Mouse (Mus musculus) liver, embryonic 16.5 days (tissue): Measurements from ENCODE around the gene Klc1. TPM values are rescaled to one million over a fixed set of nuclear protein-coding genes. Genes with fewer than 3 reads are reported as not detected.

ENCODE experiments used
- ATAC-seq: fragments of 200-750 bp; cut with Nextera tagmentation; 2 replicates; pipeline ENCODE4 v1.8.0; 2017; ENCODE audit warnings: low read depth, mild to moderate bottlenecking, moderate number of reproducible peaks, moderate library complexity
- H3K27ac ChIP-seq: fragments of 300-500 bp; sonication (generic); 2 replicates; pipeline ENCODE4 v1.5.1; 2014; ENCODE audit warnings: mild to moderate bottlenecking, low read length
- H3K27me3 ChIP-seq: fragments of 300-500 bp; sonication (generic); 2 replicates; pipeline ENCODE4 v1.6.1; 2014; ENCODE audit warnings: low read depth, low read length, mixed read lengths; ENCODE audit not compliant: control insufficient read depth, insufficient read depth
- H3K36me3 ChIP-seq: fragments of 300-500 bp; sonication (generic); 2 replicates; pipeline ENCODE4 v1.6.1; 2014; ENCODE audit warnings: mild to moderate bottlenecking; ENCODE audit not compliant: control insufficient read depth, insufficient read depth
- H3K4me1 ChIP-seq: fragments of 300-500 bp; sonication (generic); 2 replicates; pipeline ENCODE4 v1.6.1; 2014; ENCODE audit warnings: low read depth, low read length, mixed read lengths; ENCODE audit not compliant: control insufficient read depth
- H3K4me2 ChIP-seq: fragments of 300-500 bp; sonication (generic); 2 replicates; pipeline ENCODE4 v1.6.1; 2014; ENCODE audit warnings: low read depth, low read length, mixed read lengths
- H3K4me3 ChIP-seq: fragments of 300-500 bp; sonication (generic); 2 replicates; pipeline ENCODE4 v1.5.1; 2014; ENCODE audit warnings: low read depth, mild to moderate bottlenecking, low read length
- H3K9ac ChIP-seq: fragments of 300-500 bp; sonication (generic); 2 replicates; pipeline ENCODE4 v1.6.1; 2014; ENCODE audit warnings: low read depth, low read length
- H3K9me3 ChIP-seq: fragments of 300-500 bp; sonication (generic); replicated peaks from 2 replicates; pipeline ENCODE4 v1.6.1; 2016; ENCODE audit warnings: low read length; ENCODE audit not compliant: control insufficient read depth
- WGBS: fragments of 180-500 bp; shearing (Covaris S2); extraction: QIAGEN DNeasy Blood & Tissue Kit; methylation state at CpG from one replicate; pipeline ENCODE4 v1.1.7; 2014; ENCODE audit not compliant: insufficient replicate concordance; 5-methylcytosine and 5-hydroxymethylcytosine counted together
- polyA plus RNA-seq: library from polyadenylated mRNA; unstranded; fragments of >200 nt; fragmentation: Nextera tagmentation; extraction: Ambion mirVana; gene quantifications from 2 replicates; pipeline ENCODE4 v1.2.1, GENCODE M21; 2015

The Klc1 gene
- polyA plus RNA-seq, 1 experiment from 2014 or later: 14.5 TPM

- 61% methylated on average over 9 of the region's 9 CpGs for WGBS
- H3K4me1 ChIP-seq: no peaks in the 10 kb centered on the region; the same call in 1 of the 2 replicates
- no peak overlapping the region for H3K9ac ChIP-seq
- no peak overlapping the region for H3K4me2 ChIP-seq
- no peak overlapping the region for H3K4me3 ChIP-seq
- no peaks in the 10 kb centered on the region for H3K27me3 ChIP-seq
- H3K9me3 ChIP-seq: no peaks in the 10 kb centered on the region
- ATAC-seq: no peak
- H3K36me3 ChIP-seq: peaks cover 4% of the 10 kb centered on the region; the same call in 1 of the 2 replicates
- no peak overlapping the region for H3K27ac ChIP-seq
Observed at GRCm38 (mm10) chr12:111722654-111723053, 36.0 kb upstream of the Klc1 start.

GRCm38 (mm10) chr12:111724638-111725337 is 33.9 kb upstream of the Klc1 start:
- no peak overlapping the region for H3K9ac ChIP-seq
- ATAC-seq: no peak
- WGBS: 64% methylated on average over 6 of the region's 6 CpGs

GRCm38 (mm10) chr12:111725338-111726121 is 33.1 kb upstream of the Klc1 start:
- H3K9ac ChIP-seq: no peak overlapping the region
- H3K9me3 ChIP-seq: no peaks in the 10 kb centered on the region
- H3K36me3 ChIP-seq: peaks cover 4% of the 10 kb centered on the region; the same call in 1 of the 2 replicates
- no peak overlapping the region for H3K27ac ChIP-seq
- 68% methylated on average over 12 of the region's 12 CpGs for WGBS
- H3K4me2 ChIP-seq: no peak overlapping the region
- H3K27me3 ChIP-seq: no peaks in the 10 kb centered on the region
- ATAC-seq: no peak
- H3K4me1 ChIP-seq: no peaks in the 10 kb centered on the region; the same call in 1 of the 2 replicates
- H3K4me3 ChIP-seq: no peak overlapping the region

More at GRCm38 (mm10) chr12:111724638-111725337, 33.9 kb upstream of the Klc1 start:
- H3K9me3 ChIP-seq: no peaks in the 10 kb centered on the region
- H3K36me3 ChIP-seq: peaks cover 4% of the 10 kb centered on the region; the same call in 1 of the 2 replicates
- H3K4me3 ChIP-seq: no peak overlapping the region
- H3K4me1 ChIP-seq: no peaks in the 10 kb centered on the region; the same call in 1 of the 2 replicates
- no peak overlapping the region for H3K4me2 ChIP-seq
- no peak overlapping the region for H3K27ac ChIP-seq
- no peaks in the 10 kb centered on the region for H3K27me3 ChIP-seq

- no peaks in the 10 kb centered on the region for H3K9me3 ChIP-seq
- ATAC-seq: no peak
- peaks cover 4% of the 10 kb centered on the region; the same call in 1 of the 2 replicates for H3K36me3 ChIP-seq
- no peak overlapping the region for H3K27ac ChIP-seq
- H3K4me1 ChIP-seq: no peaks in the 10 kb centered on the region; the same call in 1 of the 2 replicates
- H3K4me3 ChIP-seq: no peak overlapping the region
- WGBS: 42% methylated on average over 4 of the region's 4 CpGs
- H3K9ac ChIP-seq: no peak overlapping the region
- H3K4me2 ChIP-seq: no peak overlapping the region
- H3K27me3 ChIP-seq: no peaks in the 10 kb centered on the region
Observed at GRCm38 (mm10) chr12:111726122-111726463, 32.6 kb upstream of the Klc1 start.

GRCm38 (mm10) chr12:111727956-111728355 is 30.7 kb upstream of the Klc1 start:
- H3K4me2 ChIP-seq: no peak overlapping the region
- no peak overlapping the region for H3K9ac ChIP-seq
- H3K9me3 ChIP-seq: no peaks in the 10 kb centered on the region
- peaks cover 4% of the 10 kb centered on the region; the same call in 1 of the 2 replicates for H3K36me3 ChIP-seq
- H3K27ac ChIP-seq: no peak overlapping the region
- H3K4me1 ChIP-seq: peaks cover 7% of the 10 kb centered on the region
- no peak overlapping the region for H3K4me3 ChIP-seq
- ATAC-seq: no peak
- no peaks in the 10 kb centered on the region for H3K27me3 ChIP-seq
- WGBS: 69% methylated on average over 1 of the region's 1 CpGs

GRCm38 (mm10) chr12:111731822-111732807 is 26.5 kb upstream of the Klc1 start:
- peaks cover 7% of the 10 kb centered on the region for H3K4me1 ChIP-seq
- H3K27me3 ChIP-seq: no peaks in the 10 kb centered on the region
- H3K4me3 ChIP-seq: no peak overlapping the region
- no peaks in the 10 kb centered on the region for H3K36me3 ChIP-seq
- no peaks in the 10 kb centered on the region for H3K9me3 ChIP-seq
- H3K27ac ChIP-seq: no peak overlapping the region
- no peak overlapping the region for H3K9ac ChIP-seq
- peak overlapping the region; percentile 36; the same call in 1 of the 2 replicates for H3K4me2 ChIP-seq
- 27% methylated on average over 30 of the region's 30 CpGs for WGBS
- ATAC-seq: peak; percentile 86

GRCm38 (mm10) chr12:111732921-111733320 is 25.7 kb upstream of the Klc1 start:
- ATAC-seq: 0 out of 2 replicates have a peak, but pooled peaks have one; percentile 5
- H3K9ac ChIP-seq: no peak overlapping the region
- H3K4me3 ChIP-seq: no peak overlapping the region
- H3K4me1 ChIP-seq: peaks cover 7% of the 10 kb centered on the region
- no peaks in the 10 kb centered on the region for H3K9me3 ChIP-seq
- WGBS: 60% methylated on average over 5 of the region's 5 CpGs
- H3K27ac ChIP-seq: no peak overlapping the region
- no peaks in the 10 kb centered on the region for H3K36me3 ChIP-seq
- no peaks in the 10 kb centered on the region for H3K27me3 ChIP-seq
- H3K4me2 ChIP-seq: no peak overlapping the region

- H3K36me3 ChIP-seq: no peaks in the 10 kb centered on the region
- H3K27me3 ChIP-seq: no peaks in the 10 kb centered on the region
- H3K4me3 ChIP-seq: no peak overlapping the region
- WGBS: 66% methylated on average over 3 of the region's 3 CpGs
- H3K27ac ChIP-seq: no peak overlapping the region
- ATAC-seq: no peak
- no peak overlapping the region for H3K9ac ChIP-seq
- no peak overlapping the region for H3K4me2 ChIP-seq
- H3K9me3 ChIP-seq: no peaks in the 10 kb centered on the region
- H3K4me1 ChIP-seq: peaks cover 7% of the 10 kb centered on the region
Observed at GRCm38 (mm10) chr12:111734912-111735311, 23.7 kb upstream of the Klc1 start.
